Comparison of ENCODE assay signal across 7 mouse cellular contexts in the genomic region with DNA sequence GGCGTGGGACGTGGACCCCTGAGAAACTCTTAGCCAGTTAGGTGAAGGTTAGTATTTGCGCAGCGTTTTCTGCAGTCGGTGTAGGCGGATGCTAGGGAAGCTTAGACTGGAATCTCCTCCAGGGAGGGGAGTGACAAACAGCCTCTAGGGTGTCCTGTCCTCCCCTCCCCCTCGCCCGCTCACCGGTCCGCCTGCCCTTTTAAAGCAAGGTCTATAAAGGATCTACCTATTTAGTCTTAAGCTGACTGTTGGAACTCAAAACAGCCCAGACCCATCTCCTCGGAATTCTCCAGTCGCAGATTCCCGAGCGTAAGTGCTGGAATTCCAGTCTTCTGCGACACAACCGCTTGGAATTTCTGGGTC. TPM values are rescaled to one million over a fixed set of nuclear protein-coding genes. Genes with fewer than 3 reads are reported as not detected.
DNase-seq lines count a peak whose midpoint lies in the region; ATAC-seq and TF ChIP-seq lines count a peak whose summit lies in the region.

A gene (plus strand): TSS at position 229 of the 363 bp plus-strand sequence.

- peak; percentile 52; the same call in 1 of the 2 replicates for ATAC-seq in heart, embryonic 12.5 days (ENCODE audit: insufficient number of reproducible peaks, low FRiP score)
- ATAC-seq in kidney, embryonic 16.5 days (ENCODE audit: low FRiP score, low TSS enrichment), result no peak; the same call in 1 of the 2 replicates
- 0 out of 2 replicates have a peak, but pooled peaks have one; percentile 35 for ATAC-seq in lung, embryonic 16.5 days (ENCODE audit: low read depth)

- H3K79me3 ChIP-seq in C2C12 (ENCODE audit: low read depth), result no peaks in the 10 kb centered on the region

- H3K4me1 ChIP-seq in ES-Bruce4 (ENCODE audit: control insufficient read depth, insufficient read depth, low read length), result no peaks in the 10 kb centered on the region
- H3K4me1 ChIP-seq in cortical plate, adult 2 months (ENCODE audit: control insufficient read depth, insufficient read depth, low read length), result no peaks in the 10 kb centered on the region
- H3K4me1 ChIP-seq in heart, embryonic 12.5 days (replicated peaks), result peaks cover 19% of the 10 kb centered on the region; the same call in 1 of the 2 replicates
- H3K4me1 ChIP-seq in kidney, embryonic 16.5 days (ENCODE audit: insufficient read depth, low read length), result peaks cover 17% of the 10 kb centered on the region
- peaks cover 7% of the 10 kb centered on the region for H3K4me1 ChIP-seq in lung, embryonic 16.5 days (replicated peaks; ENCODE audit: control insufficient read depth, insufficient read depth, low read length)

- TF ChIP-seq EP300 in ES-Bruce4 (IDR thresholded peaks at IDR 0.05; ENCODE audit: insufficient read depth, low read depth, low read length), result no peak

- under 1% methylated on average over 16 of the region's 16 CpGs for WGBS in heart, embryonic 12.5 days
- 0% methylated on average over 16 of the region's 16 CpGs for WGBS in kidney, embryonic 16.5 days
- under 1% methylated on average over 16 of the region's 16 CpGs for WGBS in lung, embryonic 16.5 days

- no peaks in the 10 kb centered on the region; the same call in 1 of the 2 replicates for H3K9me3 ChIP-seq in ES-Bruce4 (replicated peaks; ENCODE audit: control insufficient read depth, insufficient read depth, low read length, poor library complexity, severe bottlenecking)
- peaks cover 11% of the 10 kb centered on the region for H3K9me3 ChIP-seq in heart, embryonic 12.5 days (replicated peaks)
- peaks cover 9% of the 10 kb centered on the region for H3K9me3 ChIP-seq in kidney, embryonic 16.5 days (ENCODE audit: low read length)
- H3K9me3 ChIP-seq in lung, embryonic 16.5 days (ENCODE audit: control insufficient read depth, low read length), result peaks cover 5% of the 10 kb centered on the region

- H3ac ChIP-seq in C2C12 (ENCODE audit: control insufficient read depth, insufficient read length, low read depth), result peak within 1 kb of the TSS; percentile 74

- H3K79me2 ChIP-seq in C2C12 (ENCODE audit: control insufficient read depth, insufficient read depth), result no peaks in the 10 kb centered on the region

- H3K27me3 ChIP-seq in C2C12 (ENCODE audit: control insufficient read depth, insufficient read depth, insufficient read length), result no peaks in the 10 kb centered on the region
- no peaks in the 10 kb centered on the region for H3K27me3 ChIP-seq in ES-Bruce4 (ENCODE audit: control insufficient read depth, insufficient read depth, low read length, poor library complexity, severe bottlenecking)
- H3K27me3 ChIP-seq in heart, embryonic 12.5 days (replicated peaks), result no peaks in the 10 kb centered on the region
- peaks cover 31% of the 10 kb centered on the region for H3K27me3 ChIP-seq in kidney, embryonic 16.5 days (ENCODE audit: insufficient read depth, low read length)
- peaks cover 9% of the 10 kb centered on the region for H3K27me3 ChIP-seq in lung, embryonic 16.5 days (ENCODE audit: control insufficient read depth, insufficient read depth, low read depth, low read length)

- TF ChIP-seq POLR2A in ES-Bruce4 (IDR thresholded peaks at IDR 0.05; ENCODE audit: insufficient read depth, low read length), result no peak
- TF ChIP-seq POLR2A in cortical plate, adult 2 months (IDR thresholded peaks at IDR 0.05; ENCODE audit: extremely low read depth, insufficient read depth, low read length), result no peak

- H3K27ac ChIP-seq in ES-Bruce4 (ENCODE audit: insufficient read depth, low read length), result peak within 1 kb of the TSS; percentile 21; the same call in 1 of the 2 replicates
- H3K27ac ChIP-seq in cortical plate, adult 2 months (ENCODE audit: insufficient read depth, low read length), result no peak within 1 kb of the TSS
- H3K27ac ChIP-seq in heart, embryonic 12.5 days (ENCODE audit: poor library complexity, severe bottlenecking), result peak within 1 kb of the TSS; percentile 94
- no peak within 1 kb of the TSS for H3K27ac ChIP-seq in kidney, embryonic 16.5 days (ENCODE audit: low read length)
- H3K27ac ChIP-seq in lung, embryonic 16.5 days (ENCODE audit: low read length), result no peak within 1 kb of the TSS

- peak within 1 kb of the TSS; percentile 52 for H3K9ac ChIP-seq in ES-Bruce4 (ENCODE audit: low read depth, poor library complexity, severe bottlenecking)
- peak within 1 kb of the TSS; percentile 86 for H3K9ac ChIP-seq in heart, embryonic 12.5 days
- H3K9ac ChIP-seq in kidney, embryonic 16.5 days (replicated peaks; ENCODE audit: low read length), result peak within 1 kb of the TSS; percentile 64
- peak within 1 kb of the TSS; percentile 72 for H3K9ac ChIP-seq in lung, embryonic 16.5 days (ENCODE audit: low read length)

- H3K36me3 ChIP-seq in C2C12 (ENCODE audit: control insufficient read depth, insufficient read depth) (no peaks in the 10 kb centered on the region), ES-Bruce4 (ENCODE audit: control insufficient read depth, insufficient read depth, low read length, poor library complexity, severe bottlenecking) (no peaks in the 10 kb centered on the region)
- H3K36me3 ChIP-seq in heart, embryonic 12.5 days, result 0 out of 2 replicates have a peak, but pooled peaks cover 9% of the 10 kb centered on the region
- no peaks in the 10 kb centered on the region for H3K36me3 ChIP-seq in kidney, embryonic 16.5 days (ENCODE audit: insufficient read depth, low read length)
- H3K36me3 ChIP-seq in lung, embryonic 16.5 days (ENCODE audit: control insufficient read depth, insufficient read depth, low read length), result no peaks in the 10 kb centered on the region

- peak within 1 kb of the TSS; percentile 42 for H3K4me3 ChIP-seq in C2C12 (ENCODE audit: insufficient read depth, poor library complexity, severe bottlenecking)
- peak within 1 kb of the TSS; percentile 92 for H3K4me3 ChIP-seq in ES-Bruce4 (ENCODE audit: low read depth, low read length)
- H3K4me3 ChIP-seq in cortical plate, adult 2 months (ENCODE audit: insufficient read depth, low read length), result peak within 1 kb of the TSS; percentile 82
- H3K4me3 ChIP-seq in heart, embryonic 12.5 days, result peak within 1 kb of the TSS; percentile 69
- H3K4me3 ChIP-seq in kidney, embryonic 16.5 days (ENCODE audit: low read length), result peak within 1 kb of the TSS; percentile 68
- H3K4me3 ChIP-seq in lung, embryonic 16.5 days (ENCODE audit: low read length), result peak within 1 kb of the TSS; percentile 70

- TF ChIP-seq CTCF in C2C12 (IDR thresholded peaks at IDR 0.05; ENCODE audit: control insufficient read depth, insufficient read depth, insufficient read length) (no peak), ES-Bruce4 (IDR thresholded peaks at IDR 0.05; ENCODE audit: low read depth, low read length) (no peak)
- no peak for TF ChIP-seq CTCF in cortical plate, adult 2 months (IDR thresholded peaks at IDR 0.05; ENCODE audit: extremely low read depth, insufficient read depth, low read length)

- DNase-seq in right cerebral cortex, adult 2 months (ENCODE audit: low spot score in 2 of 2), result peak; percentile 40 to 47

- H3K4me2 ChIP-seq in heart, embryonic 12.5 days, result peak within 1 kb of the TSS; percentile 83
- H3K4me2 ChIP-seq in kidney, embryonic 16.5 days (replicated peaks; ENCODE audit: low read depth, low read length), result peak within 1 kb of the TSS; percentile 99
- H3K4me2 ChIP-seq in lung, embryonic 16.5 days (ENCODE audit: low read depth, low read length), result peak within 1 kb of the TSS; percentile 99

TF ChIP-seq in C2C12, 6 proteins besides CTCF, POLR2A, EP300 and RAD21:
- TF ChIP-seq MAX (IDR thresholded peaks at IDR 0.05), result no peak
- TF ChIP-seq FOSL1 (IDR thresholded peaks at IDR 0.05; ENCODE audit: insufficient read depth, low read length, poor library complexity, severe bottlenecking), result no peak

RNA-seq across cellular contexts. Expression of the gene that starts here (rescaled TPM):
- polyA plus RNA-seq in C2C12 (2012; fragmentation: generic; extraction: Trizol) (1.1 TPM), ES-Bruce4 (2011; ENCODE audit: insufficient read depth, insufficient read length, low read depth, missing spikeins) (8.2 and 11.8 TPM in 2 replicates)
- polyA plus RNA-seq in cortical plate, adult 2 months (2012; rRNA removed), result 3.0 and 4.0 TPM in 2 replicates
- polyA plus RNA-seq in heart, embryonic 12.5 days (2016; fragmentation: Nextera tagmentation; extraction: Ambion mirVana), result 11.8 and 12.1 TPM in 2 replicates
- 1.4 and 1.7 TPM in 2 replicates for polyA plus RNA-seq in kidney, embryonic 16.5 days (2015; fragmentation: Nextera tagmentation; extraction: Ambion mirVana)
- 1.6 and 2.8 TPM in 2 replicates for polyA plus RNA-seq in lung, embryonic 16.5 days (2015; fragmentation: Nextera tagmentation; extraction: Ambion mirVana)

Comparison
In these comparisons a context has a peak if more than half of its experiments do, and no peak if none do; other contexts are left out.
1. H3K4me3 ChIP-seq: peak in every context shown above with its lines; median percentile 92 in ES-Bruce4; 82 in cortical plate, adult 2 months; 70 in lung, embryonic 16.5 days; 69 in heart, embryonic 12.5 days; 68 in kidney, embryonic 16.5 days; 42 in C2C12.
2. H3K27ac ChIP-seq: peak in ES-Bruce4 (single experiment) and heart, embryonic 12.5 days (single experiment); none in cortical plate, adult 2 months (single experiment), kidney, embryonic 16.5 days (single experiment) and lung, embryonic 16.5 days (single experiment).
3. Peak in every context shown above with its lines, with median percentiles within 50 percentile points of each other: H3K9ac ChIP-seq and H3K4me2 ChIP-seq.